Mouse (Mus musculus) heart, embryonic 13.5 days (tissue): Measurements from ENCODE around the gene Cenpf. TPM values are rescaled to one million over a fixed set of nuclear protein-coding genes. Genes with fewer than 3 reads are reported as not detected.

Experiments
- ATAC-seq: fragments of 200-750 bp; cut with Nextera tagmentation; 2 replicates; pipeline ENCODE4 v1.8.0; 2017; ENCODE audit warnings: moderate TSS enrichment; ENCODE audit not compliant: insufficient number of reproducible peaks, low FRiP score, low TSS enrichment; ENCODE audit errors: extremely low read depth
- H3K27ac ChIP-seq: fragments of 300-500 bp; sonication (generic); replicated peaks from 2 replicates; pipeline ENCODE4 v1.5.1; 2015; ENCODE audit warnings: moderate library complexity, mild to moderate bottlenecking, inconsistent platforms
- H3K27me3 ChIP-seq: fragments of 300-500 bp; sonication (generic); replicated peaks from 2 replicates; pipeline ENCODE4 v1.6.1; 2015; ENCODE audit warnings: mild to moderate bottlenecking, inconsistent platforms
- H3K36me3 ChIP-seq: fragments of 300-500 bp; sonication (generic); 2 replicates; pipeline ENCODE4 v1.6.1; 2015; ENCODE audit warnings: mild to moderate bottlenecking, inconsistent platforms
- H3K4me1 ChIP-seq: fragments of 300-500 bp; sonication (generic); 2 replicates; pipeline ENCODE4 v1.6.1; 2015; ENCODE audit warnings: inconsistent platforms
- H3K4me2 ChIP-seq: fragments of 300-500 bp; sonication (generic); 2 replicates; pipeline ENCODE4 v1.6.1; 2015; ENCODE audit warnings: inconsistent platforms, mild to moderate bottlenecking, moderate library complexity
- H3K4me3 ChIP-seq: fragments of 300-500 bp; sonication (generic); 2 replicates; pipeline ENCODE4 v1.5.1; 2015; ENCODE audit warnings: moderate library complexity, mild to moderate bottlenecking, inconsistent platforms
- H3K9ac ChIP-seq: fragments of 300-500 bp; sonication (generic); 2 replicates; pipeline ENCODE4 v1.6.1; 2015; ENCODE audit warnings: inconsistent platforms, mild to moderate bottlenecking, moderate library complexity
- H3K9me3 ChIP-seq: fragments of 300-500 bp; sonication (generic); 2 replicates; pipeline ENCODE4 v1.6.1; 2016; ENCODE audit warnings: inconsistent platforms
- WGBS: fragments of 180-500 bp; shearing (Covaris S2); methylation state at CpG from one replicate; pipeline ENCODE4 v1.1.7; 2015; ENCODE audit warnings: mixed read lengths; 5-methylcytosine and 5-hydroxymethylcytosine counted together
- polyA plus RNA-seq: library from polyadenylated mRNA; unstranded; fragments of >200 nt; fragmentation: Nextera tagmentation; extraction: Ambion mirVana; gene quantifications from 2 replicates; pipeline ENCODE4 v1.2.1, GENCODE M21; 2015

Cenpf gene
- polyA plus RNA-seq, result 59.5 and 61.8 TPM in 2 replicates

DNA sequence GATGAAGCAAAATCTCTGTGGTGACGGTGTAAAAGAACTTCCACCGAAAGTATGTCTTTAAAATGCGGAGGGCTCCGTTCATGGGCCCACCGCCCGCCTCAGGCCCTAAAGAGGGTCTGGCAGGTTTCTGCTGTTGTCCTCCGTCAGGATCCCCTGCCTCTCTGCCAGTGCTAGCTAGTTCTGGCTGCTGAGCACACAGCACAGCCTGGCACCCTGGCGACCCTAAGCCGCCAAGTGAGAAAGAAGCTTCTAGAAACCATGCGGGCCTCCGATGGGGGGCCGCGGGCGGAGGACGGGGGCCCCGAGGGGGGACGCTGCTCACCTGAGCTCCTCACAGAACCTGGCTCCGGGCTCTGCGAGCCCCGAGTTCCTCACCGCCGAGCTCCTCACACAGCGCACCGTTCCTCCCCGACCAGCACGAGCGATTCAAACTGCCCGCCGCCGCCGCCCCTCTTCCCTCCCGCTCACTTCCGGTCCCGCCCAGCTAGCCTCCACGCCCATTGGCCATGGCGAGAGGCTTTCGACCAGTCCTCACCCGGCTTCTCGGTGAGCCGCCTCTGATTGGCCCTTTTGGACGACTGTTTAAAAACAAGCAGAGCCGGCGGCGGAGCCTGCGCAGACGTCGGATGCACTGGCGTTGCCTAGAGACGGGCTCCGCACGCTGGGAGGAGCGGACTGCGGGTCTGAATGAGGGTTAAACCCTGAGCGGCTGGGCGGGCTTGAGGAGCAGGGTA is at the start of gene Cenpf:
Cenpf (minus strand) TSS at position 433 of the 734 bp plus-strand sequence.
- Histone ChIP-seq H3K4me3 (peak within 1 kb of the TSS; percentile 82), H3K4me1 (peaks cover 41% of the 10 kb centered on the region), H3K27me3 (no peaks in the 10 kb centered on the region), H3K4me2 (peak within 1 kb of the TSS; percentile 91), H3K9ac (peak within 1 kb of the TSS; percentile 90), H3K27ac (peak within 1 kb of the TSS; percentile 67), H3K9me3 (no peaks in the 10 kb centered on the region), H3K36me3 (peaks cover 33% of the 10 kb centered on the region)
- under 1% methylated on average over 55 of the region's 55 CpGs for WGBS
- peak; percentile 99 for ATAC-seq

- 71% methylated on average over 8 of the region's 8 CpGs for WGBS
- no peaks in the 10 kb centered on the region for H3K9me3 ChIP-seq
- no peak for ATAC-seq
- no peaks in the 10 kb centered on the region for H3K36me3 ChIP-seq
- peaks cover 41% of the 10 kb centered on the region for H3K4me1 ChIP-seq
- no peaks in the 10 kb centered on the region for H3K27me3 ChIP-seq
- H3K9ac ChIP-seq, result no peak overlapping the region
- H3K4me2 ChIP-seq, result peak overlapping the region; percentile 73; the same call in 1 of the 2 replicates
- H3K4me3 ChIP-seq, result no peak overlapping the region
- H3K27ac ChIP-seq, result peak overlapping the region; percentile 62
Measured at GRCm38 (mm10) chr1:189732156-189732555, 44.3 kb upstream of the Cenpf start.

- H3K9ac ChIP-seq, result no peak overlapping the region
- H3K9me3 ChIP-seq, result no peaks in the 10 kb centered on the region
- no peak overlapping the region for H3K4me3 ChIP-seq
- ATAC-seq, result no peak
- 61% methylated on average over 10 of the region's 10 CpGs for WGBS
- no peaks in the 10 kb centered on the region for H3K36me3 ChIP-seq
- H3K4me1 ChIP-seq, result peaks cover 46% of the 10 kb centered on the region
- H3K27me3 ChIP-seq, result no peaks in the 10 kb centered on the region
- H3K4me2 ChIP-seq, result peak overlapping the region; percentile 73; the same call in 1 of the 2 replicates
- peak overlapping the region; percentile 62 for H3K27ac ChIP-seq
Measured at GRCm38 (mm10) chr1:189731697-189732096, 43.8 kb upstream of the Cenpf start.

DNA sequence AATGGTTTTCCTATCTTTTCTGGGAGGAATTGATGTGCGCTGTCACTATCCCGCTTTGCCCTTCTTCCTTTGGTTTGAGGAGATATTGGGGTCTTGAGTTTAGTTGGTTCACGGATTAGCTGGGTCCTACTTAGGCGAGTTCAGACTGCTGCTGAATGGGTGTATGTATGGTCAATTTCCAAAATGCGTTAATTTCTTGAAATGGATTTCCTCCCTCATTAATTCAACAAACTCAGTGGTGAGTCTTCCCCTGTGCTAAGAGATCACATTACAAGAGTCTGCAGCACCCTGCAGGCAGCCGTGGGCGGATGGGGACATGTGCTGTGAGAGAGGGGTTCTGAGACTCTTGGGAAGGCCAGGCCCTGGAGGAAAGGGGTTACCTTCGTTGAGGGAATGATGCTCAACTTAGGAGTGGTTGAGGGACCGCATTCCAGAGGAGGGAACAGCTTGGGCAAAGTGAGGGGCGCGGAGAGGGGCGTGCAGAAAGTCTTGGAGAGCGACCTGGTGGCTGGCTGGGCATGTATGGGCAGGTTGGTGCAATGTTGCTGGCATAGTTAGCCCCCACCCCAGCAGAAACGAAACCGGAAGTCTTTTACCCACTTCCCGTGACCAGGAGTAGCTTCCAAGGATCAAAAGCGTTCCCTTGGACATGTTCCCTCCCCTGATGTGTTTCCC is 41.4 kb upstream of the Cenpf start:
- WGBS, result 8% methylated on average over 17 of the region's 17 CpGs
- peak overlapping the region; percentile 94 for H3K27ac ChIP-seq
- peak overlapping the region; percentile 92 for H3K9ac ChIP-seq
- no peaks in the 10 kb centered on the region for H3K36me3 ChIP-seq
- no peaks in the 10 kb centered on the region for H3K27me3 ChIP-seq
- no peaks in the 10 kb centered on the region for H3K9me3 ChIP-seq
- peak overlapping the region; percentile 73 for H3K4me2 ChIP-seq
- peaks cover 53% of the 10 kb centered on the region for H3K4me1 ChIP-seq
- peak overlapping the region; percentile 81 for H3K4me3 ChIP-seq
- no peak for ATAC-seq

DNA sequence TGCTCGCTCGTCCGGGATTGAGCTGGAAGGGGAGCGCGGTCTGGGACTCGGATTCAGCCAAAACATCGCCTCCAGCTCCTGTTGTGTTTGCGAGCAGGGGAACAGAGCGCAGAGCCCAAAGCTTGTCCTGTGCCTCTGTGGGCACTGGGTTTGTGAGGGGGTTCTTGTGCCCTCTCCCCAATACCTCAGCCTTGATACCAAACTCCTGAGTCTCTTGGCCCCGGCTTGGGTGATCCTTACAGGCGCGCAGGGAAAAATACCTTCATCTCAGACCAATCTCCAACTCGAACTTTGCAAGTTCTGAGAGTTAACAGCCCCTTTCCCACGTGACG is 40.9 kb upstream of the Cenpf start:
- H3K9ac ChIP-seq, result peak overlapping the region; percentile 92
- no peak for ATAC-seq
- H3K27ac ChIP-seq, result peak overlapping the region; percentile 94
- H3K4me2 ChIP-seq, result peak overlapping the region; percentile 73
- no peaks in the 10 kb centered on the region for H3K9me3 ChIP-seq
- H3K27me3 ChIP-seq, result no peaks in the 10 kb centered on the region
- no peaks in the 10 kb centered on the region for H3K36me3 ChIP-seq
- peaks cover 53% of the 10 kb centered on the region for H3K4me1 ChIP-seq
- peak overlapping the region; percentile 81 for H3K4me3 ChIP-seq
- under 1% methylated on average over 15 of the region's 15 CpGs for WGBS

GRCm38 (mm10) chr1:189727884-189728783 is 40.2 kb upstream of the Cenpf start, which contains the start of gene Ptpn14:
Ptpn14 (plus strand) TSS chr1:189728268.
- ATAC-seq, result peak; percentile 89
- H3K27ac ChIP-seq, result peak within 1 kb of the TSS; percentile 94
- H3K27me3 ChIP-seq, result no peaks in the 10 kb centered on the region
- WGBS, result under 1% methylated on average over 96 of the region's 98 CpGs
- no peaks in the 10 kb centered on the region for H3K36me3 ChIP-seq
- H3K9me3 ChIP-seq, result no peaks in the 10 kb centered on the region
- H3K4me3 ChIP-seq, result peak within 1 kb of the TSS; percentile 81
- peaks cover 53% of the 10 kb centered on the region for H3K4me1 ChIP-seq
- peak within 1 kb of the TSS; percentile 73 for H3K4me2 ChIP-seq
- peak within 1 kb of the TSS; percentile 92 for H3K9ac ChIP-seq

- H3K4me3 ChIP-seq, result peak overlapping the region; percentile 81
- no peaks in the 10 kb centered on the region for H3K9me3 ChIP-seq
- peak overlapping the region; percentile 94 for H3K27ac ChIP-seq
- peak overlapping the region; percentile 92 for H3K9ac ChIP-seq
- H3K27me3 ChIP-seq, result no peaks in the 10 kb centered on the region
- WGBS, result 3% methylated on average over 22 of the region's 22 CpGs
- no peaks in the 10 kb centered on the region for H3K36me3 ChIP-seq
- peak; percentile 29 for ATAC-seq
- peak overlapping the region; percentile 73 for H3K4me2 ChIP-seq
- H3K4me1 ChIP-seq, result peaks cover 50% of the 10 kb centered on the region
Measured at GRCm38 (mm10) chr1:189727346-189727883, 39.5 kb upstream of the Cenpf start.

DNA sequence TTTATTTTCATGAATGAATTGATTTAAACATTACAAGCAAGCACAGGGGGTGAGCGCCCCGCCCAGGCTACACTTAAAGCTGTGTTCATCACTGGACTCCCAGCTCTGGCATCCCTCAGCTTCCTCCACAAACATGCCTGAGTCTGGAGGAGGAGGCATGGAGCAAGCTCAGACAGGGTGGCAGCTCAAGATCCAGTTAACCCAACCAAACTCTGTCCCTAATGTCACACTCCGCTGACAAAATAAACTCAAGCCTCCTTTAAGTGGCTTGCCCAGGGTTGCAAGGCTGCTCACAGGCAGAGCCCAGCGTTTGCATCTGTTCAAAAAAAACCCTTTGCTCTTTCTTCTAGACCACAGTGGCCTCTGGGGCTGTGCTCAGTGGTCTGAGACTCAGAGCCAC is 38.2 kb upstream of the Cenpf start:
- no peak for ATAC-seq
- Histone ChIP-seq H3K4me3 (no peak overlapping the region), H3K9me3 (no peaks in the 10 kb centered on the region), H3K4me2 (no peak overlapping the region), H3K4me1 (peaks cover 37% of the 10 kb centered on the region), H3K9ac (0 out of 2 replicates have a peak overlapping the region, but pooled peaks have one; percentile 9), H3K27me3 (no peaks in the 10 kb centered on the region), H3K36me3 (no peaks in the 10 kb centered on the region), H3K27ac (peak overlapping the region; percentile 94; the same call in 1 of the 2 replicates)
- WGBS, result 69% methylated on average over 4 of the region's 4 CpGs

- Histone ChIP-seq H3K36me3 (no peaks in the 10 kb centered on the region), H3K27ac (no peak overlapping the region), H3K9me3 (peaks cover 7% of the 10 kb centered on the region; the same call in 1 of the 2 replicates), H3K27me3 (no peaks in the 10 kb centered on the region), H3K9ac (no peak overlapping the region), H3K4me1 (peaks cover 7% of the 10 kb centered on the region; the same call in 1 of the 2 replicates), H3K4me2 (no peak overlapping the region), H3K4me3 (no peak overlapping the region)
- ATAC-seq, result no peak
- WGBS, result 66% methylated on average over 5 of the region's 5 CpGs
Measured at GRCm38 (mm10) chr1:189718600-189718999, 30.7 kb upstream of the Cenpf start.

DNA sequence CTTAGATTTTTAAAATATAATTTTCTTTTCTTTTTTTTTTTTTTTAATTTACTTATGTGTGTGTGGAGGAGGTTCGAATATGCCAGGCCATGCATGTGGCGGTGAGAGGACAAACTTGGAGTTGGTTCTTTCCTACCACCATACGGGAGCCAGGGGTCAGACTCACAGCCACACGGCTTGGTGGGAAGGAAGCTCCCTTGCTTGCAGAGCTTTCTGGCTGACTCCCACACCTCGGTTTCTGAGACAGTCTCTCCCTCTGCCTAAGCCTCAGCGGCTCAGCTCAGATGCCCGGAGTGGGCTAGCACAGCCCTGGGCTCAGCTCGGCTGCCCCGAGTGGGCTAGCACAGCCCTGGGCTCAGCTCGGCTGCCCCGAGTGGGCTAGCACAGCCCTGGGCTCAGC is 29.7 kb upstream of the Cenpf start:
- 77% methylated on average over 11 of the region's 11 CpGs for WGBS
- H3K4me2 ChIP-seq, result no peak overlapping the region
- no peak overlapping the region for H3K27ac ChIP-seq
- peaks cover 7% of the 10 kb centered on the region; the same call in 1 of the 2 replicates for H3K9me3 ChIP-seq
- H3K4me1 ChIP-seq, result peaks cover 7% of the 10 kb centered on the region; the same call in 1 of the 2 replicates
- no peaks in the 10 kb centered on the region for H3K36me3 ChIP-seq
- ATAC-seq, result no peak
- no peaks in the 10 kb centered on the region for H3K27me3 ChIP-seq
- H3K4me3 ChIP-seq, result no peak overlapping the region
- no peak overlapping the region for H3K9ac ChIP-seq
